Mouse (Mus musculus) myocyte (in vitro differentiated cells): ENCODE measurements around the gene Dpagt1.

Experiments used
- CEBPB ChIP-seq: IDR thresholded peaks from 2 replicates; pipeline ENCODE4 v1.6.1; 2011; ENCODE audit warnings: mild to moderate bottlenecking, moderate library complexity; ENCODE audit not compliant: poor library complexity, insufficient read depth, severe bottlenecking
- MAX ChIP-seq: IDR thresholded peaks from one replicate; pipeline ENCODE4 v1.6.1; 2011; ENCODE audit warnings: low read depth, mild to moderate bottlenecking, control low read depth
- MYOD1 ChIP-seq, 3 experiments: IDR thresholded peaks; one replicate each; pipeline ENCODE4 v1.6.1; 2011; ENCODE audit warnings: control low read depth in 2 of 3, low read depth in 2 of 3, mild to moderate bottlenecking in 2 of 3, moderate library complexity in 1 of 3; ENCODE audit not compliant: insufficient read length in 2 of 3, control insufficient read depth in 1 of 3
- POLR2A ChIP-seq: IDR thresholded peaks from one replicate; pipeline ENCODE4 v1.6.1; 2011; ENCODE audit warnings: low read depth, mild to moderate bottlenecking, control low read depth, moderate library complexity; ENCODE audit not compliant: insufficient read length

- no peak for TF ChIP-seq CEBPB
- no peak for TF ChIP-seq MAX
- no peak for TF ChIP-seq POLR2A
- TF ChIP-seq MYOD1 (IDR thresholded peaks at IDR 0.05; ENCODE audit: control insufficient read depth in 1 of 3, insufficient read length in 2 of 3, low read depth in 2 of 3) = no peak
Measured at GRCm38 (mm10) chr9:44310750-44311135, 15.1 kb upstream of the Dpagt1 start.
